Mouse (Mus musculus): ENCODE measurements around the gene Fbxo24. TPM values are rescaled to one million over a fixed set of nuclear protein-coding genes. Genes with fewer than 3 reads are reported as not detected.

Fbxo24 gene
- total and polyA plus RNA-seq, 3 experiments, result 0.13 to 0.24 TPM; not detected in 1

- peak overlapping the region; percentile 29 for H3K27ac ChIP-seq (ENCODE audit: insufficient read depth, low read depth)
- no peak overlapping the region for H3K9ac ChIP-seq (ENCODE audit: insufficient read depth, low read depth)
- H3K4me1 ChIP-seq (ENCODE audit: control insufficient read depth in 1 of 2, insufficient read depth in 2 of 2), result peaks cover 8 to 58% of the 10 kb centered on the region in 2 experiments
- H3K4me2 ChIP-seq (ENCODE audit: insufficient read depth, low read depth, poor library complexity, severe bottlenecking), result peak overlapping the region; percentile 54
- dilution Hi-C loops (cut with MboI; ENCODE audit: extremely low pct_ligation_motif_present, extremely low pct_unique_long_range_greater_than_20kb, low sequenced_read_pairs), result no loop called here
- H3K27me3 ChIP-seq (replicated peaks), result no peaks in the 10 kb centered on the region
- no peak overlapping the region for H3K4me3 ChIP-seq (replicated peaks in 1 of 3; ENCODE audit: low read depth in 2 of 3, low read length in 2 of 3, poor library complexity in 1 of 3)
- H3K36me3 ChIP-seq (replicated peaks in 1 of 2; ENCODE audit: control insufficient read depth in 1 of 2, insufficient read depth in 1 of 2, low read length in 1 of 2), result peaks cover 5 to 34% of the 10 kb centered on the region in 2 experiments
- no peaks in the 10 kb centered on the region for H3K79me2 ChIP-seq (replicated peaks; ENCODE audit: control insufficient read depth, extremely low read depth, insufficient read depth, poor library complexity, severe bottlenecking)
- no peaks in the 10 kb centered on the region for H3K9me3 ChIP-seq (replicated peaks; ENCODE audit: low read length)
- DNase-seq (ENCODE audit: extremely low read depth), result peak; percentile 63
- in situ Hi-C loops (cut with MboI; ENCODE audit: low pct_ligation_motif_present, low pct_unique_long_range_greater_than_20kb, low sequenced_read_pairs), result no loop called here
- TF ChIP-seq EP300 (IDR thresholded peaks at IDR 0.05; ENCODE audit: low read length) (no peak), KAT2A (IDR thresholded peaks at IDR 0.05; ENCODE audit: insufficient replicate concordance, low read length) (no peak), MEF2A (IDR thresholded peaks at IDR 0.05; ENCODE audit: borderline replicate concordance, low read depth, low read length) (no peak), TCF12 (IDR thresholded peaks at IDR 0.05; ENCODE audit: low read depth, low read length) (no peak), ZNF384 (IDR thresholded peaks at IDR 0.05; ENCODE audit: low read depth, low read length) (no peak), ZC3H11A (IDR thresholded peaks at IDR 0.05; ENCODE audit: low read depth, low read length) (no peak), JUND (conservative IDR thresholded peaks at IDR 0.05; ENCODE audit: low read depth, low read length) (no peak), CHD2 (IDR thresholded peaks at IDR 0.05; ENCODE audit: low read length) (no peak), IRF4 (IDR thresholded peaks at IDR 0.05; ENCODE audit: low read depth, low read length) (no peak), GABPA (IDR thresholded peaks at IDR 0.05; ENCODE audit: insufficient replicate concordance, low read depth, low read length) (no peak)
Measured at GRCm38 (mm10) chr5:137649251-137649650, 20.4 kb upstream of the Fbxo24 start.

GRCm38 (mm10) chr5:137647827-137648601 is 19.2 kb upstream of the Fbxo24 start:
- H3K79me2 ChIP-seq (replicated peaks; ENCODE audit: control insufficient read depth, extremely low read depth, insufficient read depth, poor library complexity, severe bottlenecking), result no peaks in the 10 kb centered on the region
- peaks cover 8 to 58% of the 10 kb centered on the region in 2 experiments for H3K4me1 ChIP-seq (ENCODE audit: control insufficient read depth in 1 of 2, insufficient read depth in 2 of 2)
- H3K4me2 ChIP-seq (ENCODE audit: insufficient read depth, low read depth, poor library complexity, severe bottlenecking), result no peak overlapping the region
- H3K36me3 ChIP-seq (replicated peaks in 1 of 2; ENCODE audit: control insufficient read depth in 1 of 2, insufficient read depth in 1 of 2, low read length in 1 of 2), result peaks cover 1 to 29% of the 10 kb centered on the region in 2 experiments
- dilution Hi-C loops (cut with MboI; ENCODE audit: extremely low pct_ligation_motif_present, extremely low pct_unique_long_range_greater_than_20kb, low sequenced_read_pairs), result no loop called here
- H3K9me3 ChIP-seq (replicated peaks; ENCODE audit: low read length), result no peaks in the 10 kb centered on the region
- TF ChIP-seq ZC3H11A (IDR thresholded peaks at IDR 0.05; ENCODE audit: low read depth, low read length) (no peak), POLR2AphosphoS2 (IDR thresholded peaks at IDR 0.05; ENCODE audit: low read depth, low read length) (no peak), MEF2A (IDR thresholded peaks at IDR 0.05; ENCODE audit: borderline replicate concordance, low read depth, low read length) (no peak), USF2 (conservative IDR thresholded peaks at IDR 0.05; ENCODE audit: low read depth, low read length) (no peak), SMC3 (IDR thresholded peaks at IDR 0.05; ENCODE audit: low read depth, low read length) (no peak), UBTF (IDR thresholded peaks at IDR 0.05; ENCODE audit: low read depth, low read length) (no peak), TBP (conservative IDR thresholded peaks at IDR 0.05; ENCODE audit: low read depth, low read length) (no peak), USF1 (IDR thresholded peaks at IDR 0.05; ENCODE audit: low read depth, low read length) (no peak), JUND (conservative IDR thresholded peaks at IDR 0.05; ENCODE audit: low read depth, low read length) (no peak), PAX5 (IDR thresholded peaks at IDR 0.05; ENCODE audit: low read length) (no peak), NRF1 (IDR thresholded peaks at IDR 0.05; ENCODE audit: low read depth, low read length) (no peak), MAX (IDR thresholded peaks at IDR 0.05; ENCODE audit: low read length) (no peak)
- no peak overlapping the region for H3K4me3 ChIP-seq (replicated peaks in 1 of 3; ENCODE audit: low read depth in 2 of 3, low read length in 2 of 3, poor library complexity in 1 of 3)
- H3K27ac ChIP-seq (ENCODE audit: insufficient read depth, low read depth), result no peak overlapping the region
- no peaks in the 10 kb centered on the region for H3K27me3 ChIP-seq (replicated peaks)
- H3K9ac ChIP-seq (ENCODE audit: insufficient read depth, low read depth), result no peak overlapping the region
- in situ Hi-C loops (cut with MboI; ENCODE audit: low pct_ligation_motif_present, low pct_unique_long_range_greater_than_20kb, low sequenced_read_pairs), result no loop called here
- DNase-seq (ENCODE audit: extremely low read depth), result no peak

Data from CH12.LX (cell line).